9 mouse cellular contexts compared by ENCODE assay signal in genomic region chr2:105799840-105800239, GRCm38 (mm10).
A peak's percentile ranks its signal among the peaks of the same experiment; 100 is the strongest.
DNase-seq lines count a peak whose midpoint lies in the region; ATAC-seq lines count a peak whose summit lies in the region.
"Had no signal": no experiment of that assay in that cellular context is flagged by ENCODE, and none has a peak within 500 bp of the region (broad histone marks: within the 10 kb centered on the region; RNA-seq: fewer than 3 reads in every experiment).

No protein-coding gene starts in this region.

- no peak overlapping the region for H3K9ac ChIP-seq in kidney, embryonic 15.5 days
- H3K9ac ChIP-seq: heart, embryonic 13.5 days had no signal

- no peak for ATAC-seq in kidney, embryonic 15.5 days (replicated peaks; ENCODE audit: low FRiP score)
- 0 out of 2 replicates have a peak, but pooled peaks have one; percentile 47 for ATAC-seq in common myeloid progenitor, adult 5-6 weeks (replicated peaks; ENCODE audit: low read depth, poor library complexity, severe bottlenecking)
- no peak for ATAC-seq in monocyte, adult 5-6 weeks (replicated peaks; ENCODE audit: insufficient number of reproducible peaks, low FRiP score, low TSS enrichment, poor library complexity, severe bottlenecking)

- H3K27me3 ChIP-seq in kidney, embryonic 15.5 days = no peaks in the 10 kb centered on the region
- H3K27me3 ChIP-seq: heart, embryonic 13.5 days had no signal

- no peak overlapping the region for H3K27ac ChIP-seq in kidney, embryonic 15.5 days
- H3K27ac ChIP-seq: heart, embryonic 13.5 days had no signal

- no peaks in the 10 kb centered on the region for H3K36me3 ChIP-seq in kidney, embryonic 15.5 days
- H3K36me3 ChIP-seq: heart, embryonic 13.5 days had no signal

- no peaks in the 10 kb centered on the region for H3K9me3 ChIP-seq in kidney, embryonic 15.5 days (replicated peaks)
- H3K9me3 ChIP-seq: heart, embryonic 13.5 days had no signal

- H3K4me1 ChIP-seq in kidney, embryonic 15.5 days = no peaks in the 10 kb centered on the region
- H3K4me1 ChIP-seq: heart, embryonic 13.5 days had no signal

- DNase-seq in kidney, adult 9 months = peak; percentile 25
- DNase-seq in thymus, postnatal 4 days = peak; percentile 30
- no peak for DNase-seq in thymus, postnatal 36 days
- no peak for DNase-seq in ovary, postnatal 14 days (ENCODE audit: low spot score)
- no peak for DNase-seq in urinary bladder, postnatal 25 days (ENCODE audit: low spot score)

- 65% methylated on average over 2 of the region's 2 CpGs for WGBS in kidney, embryonic 15.5 days

- no peak overlapping the region for H3K4me2 ChIP-seq in kidney, embryonic 15.5 days
- H3K4me2 ChIP-seq: heart, embryonic 13.5 days had no signal

- no peak overlapping the region for H3K4me3 ChIP-seq in kidney, embryonic 15.5 days (replicated peaks)
- H3K4me3 ChIP-seq: heart, embryonic 13.5 days had no signal

Comparison
In these comparisons a context has a peak if more than half of its experiments do, and no peak if none do; other contexts are left out.
1. DNase-seq: peak in kidney, adult 9 months (single experiment) and thymus, postnatal 4 days (single experiment); none in thymus, postnatal 36 days (0 of 2), ovary, postnatal 14 days (single experiment) and urinary bladder, postnatal 25 days (single experiment).